15 mouse cellular contexts compared by ENCODE assay signal in the genomic region with DNA sequence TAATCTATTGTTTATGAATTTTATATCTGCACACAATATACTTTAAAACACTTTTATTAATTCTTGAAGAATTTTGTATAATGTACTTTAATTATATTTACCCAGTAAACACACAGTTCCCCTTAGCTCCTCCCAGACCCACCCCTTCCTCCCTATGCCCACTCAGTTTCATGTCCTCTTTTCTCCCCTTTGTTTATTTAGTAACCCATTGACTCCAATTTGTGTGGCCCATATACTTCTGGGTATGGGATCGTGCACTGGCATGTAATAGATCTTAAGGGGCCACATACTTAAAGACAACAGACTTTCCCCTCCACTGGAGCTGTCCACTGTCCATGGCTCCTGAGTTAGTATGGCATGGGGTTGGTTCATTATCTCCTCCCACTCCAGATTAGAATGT.
"Had no signal": no experiment of that assay in that cellular context is flagged by ENCODE, and none has a peak within 500 bp of the region (broad histone marks: within the 10 kb centered on the region; RNA-seq: fewer than 3 reads in every experiment).

No protein-coding gene starts in this region.

- DNase-seq: kidney, adult 11 months; kidney, adult 9 months; kidney, postnatal 14 days; left cerebral cortex, postnatal 4 days; liver, embryonic 13.5 days; lung, adult 2 months; lung, postnatal 4 days; right cerebral cortex, postnatal 14 days; thymus, adult 2 months; thymus, postnatal 25 days had no signal

- H3K27me3 ChIP-seq: limb, embryonic 15.5 days; liver, embryonic 13.5 days; midbrain, embryonic 13.5 days; neural tube, embryonic 12.5 days had no signal

- H3K36me3 ChIP-seq: limb, embryonic 15.5 days; liver, embryonic 13.5 days; midbrain, embryonic 13.5 days; neural tube, embryonic 12.5 days had no signal

- H3K9ac ChIP-seq: limb, embryonic 15.5 days; liver, embryonic 13.5 days; midbrain, embryonic 13.5 days; neural tube, embryonic 12.5 days had no signal

- ATAC-seq: hindbrain, postnatal 0 days; lung, postnatal 0 days; midbrain, embryonic 13.5 days had no signal

- H3K4me3 ChIP-seq: limb, embryonic 15.5 days; liver, embryonic 13.5 days; midbrain, embryonic 13.5 days; neural tube, embryonic 12.5 days had no signal

- H3K4me1 ChIP-seq: neural tube, embryonic 12.5 days had no signal

- H3K27ac ChIP-seq: hindbrain, postnatal 0 days; limb, embryonic 15.5 days; liver, embryonic 13.5 days; midbrain, embryonic 13.5 days; neural tube, embryonic 12.5 days had no signal

- H3K4me2 ChIP-seq: limb, embryonic 15.5 days; liver, embryonic 13.5 days; midbrain, embryonic 13.5 days; neural tube, embryonic 12.5 days had no signal

- H3K9me3 ChIP-seq: limb, embryonic 15.5 days; liver, embryonic 13.5 days; midbrain, embryonic 13.5 days; neural tube, embryonic 12.5 days had no signal
